Mouse (Mus musculus) megakaryocyte, embryonic 14.5 days (primary cell): ENCODE data around the gene Srsf1. TPM values are rescaled to one million over a fixed set of nuclear protein-coding genes. Genes with fewer than 3 reads are reported as not detected.

Experiments used
- H3K27me3 ChIP-seq: replicated peaks from 2 replicates; pipeline ENCODE3; 2012; ENCODE audit warnings: inconsistent platforms
- H3K36me3 ChIP-seq: replicated peaks from 2 replicates; pipeline ENCODE3; 2012; ENCODE audit warnings: low read length, inconsistent platforms, mixed read lengths
- H3K4me1 ChIP-seq: 2 replicates; pipeline ENCODE4 v1.6.1; 2012; ENCODE audit warnings: inconsistent platforms
- H3K4me3 ChIP-seq: replicated peaks from 2 replicates; pipeline ENCODE3; 2012; ENCODE audit warnings: moderate library complexity, mild to moderate bottlenecking, inconsistent platforms
- H3K9me3 ChIP-seq: 2 replicates; pipeline ENCODE4 v1.6.1; 2012; ENCODE audit warnings: inconsistent platforms
- FLI1 ChIP-seq: IDR thresholded peaks from 2 replicates; pipeline ENCODE4 v1.6.1; 2012; ENCODE audit warnings: low read length, inconsistent platforms, mixed read lengths
- GATA1 ChIP-seq: IDR thresholded peaks from 3 replicates; pipeline ENCODE4 v1.6.1; 2012; ENCODE audit warnings: mixed read lengths, low read length, inconsistent platforms, borderline replicate concordance
- polyA plus RNA-seq: library from polyadenylated mRNA; stranded (reverse); fragments of >175 nt; gene quantifications from 2 replicates; pipeline ENCODE4 v1.2.3, GENCODE M21; 2012; ENCODE audit warnings: low replicate concordance; ENCODE audit not compliant: insufficient read depth

Srsf1 gene
- polyA plus RNA-seq, 1 experiment: 74.9 TPM

DNA sequence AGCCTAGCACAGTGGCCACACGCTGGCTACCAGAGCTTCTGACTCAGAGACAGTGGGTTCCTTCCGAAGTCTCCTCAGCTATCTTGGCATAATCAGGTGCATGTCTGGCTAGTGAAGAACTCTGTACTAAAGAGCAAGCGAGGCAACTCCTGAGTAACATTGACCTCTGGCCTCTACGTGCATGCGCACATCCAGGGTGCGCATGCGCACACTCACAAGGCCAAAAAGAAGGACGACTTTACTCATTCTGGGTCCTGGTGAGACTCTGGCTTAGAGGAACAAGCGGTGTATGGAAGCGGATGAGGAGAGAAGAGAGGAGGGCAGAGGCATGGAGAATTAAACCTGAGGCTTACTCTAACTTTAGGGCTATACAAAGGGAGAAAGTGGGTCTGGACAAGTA is 33.5 kb upstream of the Srsf1 start:
- no peak for TF ChIP-seq FLI1
- TF ChIP-seq GATA1: no peak
- Histone ChIP-seq H3K36me3 (no peaks in the 10 kb centered on the region), H3K27me3 (peaks cover 28% of the 10 kb centered on the region), H3K4me3 (no peak overlapping the region), H3K4me1 (no peaks in the 10 kb centered on the region), H3K9me3 (no peaks in the 10 kb centered on the region)

GRCm38 (mm10) chr11:88015161-88015560 is 32.0 kb upstream of the Srsf1 start:
- TF ChIP-seq FLI1 (no peak), GATA1 (no peak)
- Histone ChIP-seq H3K9me3 (no peaks in the 10 kb centered on the region), H3K4me1 (no peaks in the 10 kb centered on the region), H3K36me3 (no peaks in the 10 kb centered on the region), H3K4me3 (no peak overlapping the region), H3K27me3 (peaks cover 18% of the 10 kb centered on the region)

GRCm38 (mm10) chr11:88015795-88016194 is 31.4 kb upstream of the Srsf1 start:
- no peaks in the 10 kb centered on the region for H3K36me3 ChIP-seq
- no peak overlapping the region for H3K4me3 ChIP-seq
- H3K27me3 ChIP-seq: peaks cover 17% of the 10 kb centered on the region
- no peaks in the 10 kb centered on the region for H3K4me1 ChIP-seq
- TF ChIP-seq FLI1: no peak
- no peak for TF ChIP-seq GATA1
- no peaks in the 10 kb centered on the region for H3K9me3 ChIP-seq

DNA sequence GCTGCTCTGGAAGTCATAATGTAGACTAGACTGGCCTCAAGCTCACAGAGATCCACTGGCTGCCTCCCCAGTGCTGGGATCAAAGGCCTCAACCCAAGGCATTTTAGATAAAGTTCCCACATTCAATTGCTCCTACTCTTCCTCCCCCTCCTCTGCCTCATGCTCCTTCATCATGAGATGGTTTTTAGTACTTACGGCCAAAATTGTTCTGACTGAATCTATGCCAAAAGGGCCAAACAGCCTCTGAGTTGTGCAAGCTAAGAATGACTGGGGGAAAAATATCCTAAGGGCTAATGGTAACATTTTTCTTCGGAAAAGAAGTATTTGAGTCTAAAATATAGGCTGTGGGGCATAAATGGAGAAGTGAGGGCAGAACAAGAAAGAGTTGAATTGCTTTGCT is 23.2 kb upstream of the Srsf1 start:
- Histone ChIP-seq H3K36me3 (no peaks in the 10 kb centered on the region), H3K4me1 (no peaks in the 10 kb centered on the region), H3K9me3 (no peaks in the 10 kb centered on the region), H3K4me3 (no peak overlapping the region), H3K27me3 (peaks cover 18% of the 10 kb centered on the region)
- TF ChIP-seq FLI1 (no peak), GATA1 (no peak)

GRCm38 (mm10) chr11:88027391-88028035 is 19.7 kb upstream of the Srsf1 start:
- TF ChIP-seq FLI1 (no peak), GATA1 (no peak)
- Histone ChIP-seq H3K36me3 (no peaks in the 10 kb centered on the region), H3K4me3 (no peak overlapping the region), H3K9me3 (no peaks in the 10 kb centered on the region), H3K4me1 (no peaks in the 10 kb centered on the region), H3K27me3 (peaks cover 20% of the 10 kb centered on the region)

- TF ChIP-seq GATA1 (no peak), FLI1 (no peak)
- no peak overlapping the region for H3K4me3 ChIP-seq
- H3K9me3 ChIP-seq: no peaks in the 10 kb centered on the region
- H3K27me3 ChIP-seq: peaks cover 22% of the 10 kb centered on the region
- no peaks in the 10 kb centered on the region for H3K4me1 ChIP-seq
- no peaks in the 10 kb centered on the region for H3K36me3 ChIP-seq
Measured at GRCm38 (mm10) chr11:88028193-88028684, 18.9 kb upstream of the Srsf1 start.

GRCm38 (mm10) chr11:88030219-88030618 is 17.0 kb upstream of the Srsf1 start:
- TF ChIP-seq GATA1 (no peak), FLI1 (no peak)

DNA sequence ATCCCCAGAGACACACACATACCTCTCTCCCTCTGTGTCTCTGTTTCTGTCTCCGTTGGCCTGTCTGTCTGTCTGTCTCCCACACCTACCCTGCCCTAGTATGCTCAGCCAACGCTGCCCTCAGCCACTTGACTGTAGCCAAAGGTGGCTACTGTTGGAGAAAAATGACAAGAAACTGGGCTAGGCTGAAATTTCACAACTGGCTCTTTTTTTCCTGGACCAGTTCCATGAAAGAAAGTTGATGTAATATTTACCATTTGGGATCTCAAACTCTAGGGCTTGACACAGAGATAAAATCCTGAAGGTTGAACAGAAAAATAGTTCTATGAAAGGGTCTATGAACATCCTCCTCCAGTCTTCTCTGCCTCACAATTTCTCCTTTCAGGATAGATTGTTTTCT is 16.3 kb upstream of the Srsf1 start:
- Histone ChIP-seq H3K4me3 (no peak overlapping the region), H3K36me3 (no peaks in the 10 kb centered on the region), H3K27me3 (peaks cover 17% of the 10 kb centered on the region), H3K4me1 (no peaks in the 10 kb centered on the region), H3K9me3 (no peaks in the 10 kb centered on the region)
- no peak for TF ChIP-seq FLI1
- no peak for TF ChIP-seq GATA1

More at GRCm38 (mm10) chr11:88030219-88030618, 17.0 kb upstream of the Srsf1 start:
- H3K27me3 ChIP-seq: peaks cover 19% of the 10 kb centered on the region
- H3K4me1 ChIP-seq: no peaks in the 10 kb centered on the region
- H3K9me3 ChIP-seq: no peaks in the 10 kb centered on the region
- no peak overlapping the region for H3K4me3 ChIP-seq
- H3K36me3 ChIP-seq: no peaks in the 10 kb centered on the region

DNA sequence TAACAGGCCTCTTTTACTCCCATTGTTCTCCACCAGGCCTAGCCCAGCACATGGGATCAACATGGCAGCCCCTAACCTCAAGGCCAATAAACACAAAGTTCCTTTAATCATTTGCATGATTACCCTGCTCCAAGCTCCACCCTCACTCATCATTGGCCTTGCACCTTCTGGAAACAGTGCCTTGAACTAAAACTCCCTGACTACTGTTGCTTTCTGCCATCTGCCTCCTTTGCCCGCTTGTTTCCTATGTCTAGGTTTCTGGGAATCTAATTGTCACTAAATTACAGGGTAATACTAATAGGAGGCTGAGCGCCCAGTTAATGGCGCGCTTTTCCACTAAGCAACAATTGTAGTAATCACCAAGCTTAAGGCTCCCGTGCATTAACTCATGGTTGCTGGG is 15.4 kb upstream of the Srsf1 start:
- Histone ChIP-seq H3K36me3 (peaks cover 1% of the 10 kb centered on the region), H3K9me3 (no peaks in the 10 kb centered on the region), H3K27me3 (peaks cover 16% of the 10 kb centered on the region), H3K4me3 (no peak overlapping the region), H3K4me1 (no peaks in the 10 kb centered on the region)
- TF ChIP-seq FLI1 (no peak), GATA1 (no peak)

DNA sequence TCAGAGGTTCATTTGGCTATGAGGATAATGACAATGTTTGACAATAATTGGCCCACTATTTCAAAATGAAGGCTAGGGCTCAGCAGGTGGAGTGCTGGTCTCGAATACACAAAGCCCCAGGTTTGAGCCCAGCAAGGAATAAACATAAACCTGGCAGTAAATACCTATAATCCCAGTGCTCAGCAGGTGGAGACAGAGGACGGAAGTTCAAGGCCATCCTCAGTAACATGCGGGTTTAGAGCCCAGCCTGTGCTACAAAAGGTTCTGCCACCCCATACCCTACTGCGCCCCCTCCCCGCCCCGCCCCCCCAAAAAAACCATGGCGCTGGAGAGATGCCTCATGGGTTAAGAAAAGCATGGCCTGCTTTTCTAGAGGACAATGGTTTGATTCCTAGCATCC is 11.2 kb upstream of the Srsf1 start:
- Histone ChIP-seq H3K4me1 (no peaks in the 10 kb centered on the region), H3K4me3 (no peak overlapping the region), H3K9me3 (no peaks in the 10 kb centered on the region), H3K36me3 (peaks cover 2% of the 10 kb centered on the region), H3K27me3 (peaks cover 5% of the 10 kb centered on the region)
- TF ChIP-seq FLI1 (no peak), GATA1 (no peak)

DNA sequence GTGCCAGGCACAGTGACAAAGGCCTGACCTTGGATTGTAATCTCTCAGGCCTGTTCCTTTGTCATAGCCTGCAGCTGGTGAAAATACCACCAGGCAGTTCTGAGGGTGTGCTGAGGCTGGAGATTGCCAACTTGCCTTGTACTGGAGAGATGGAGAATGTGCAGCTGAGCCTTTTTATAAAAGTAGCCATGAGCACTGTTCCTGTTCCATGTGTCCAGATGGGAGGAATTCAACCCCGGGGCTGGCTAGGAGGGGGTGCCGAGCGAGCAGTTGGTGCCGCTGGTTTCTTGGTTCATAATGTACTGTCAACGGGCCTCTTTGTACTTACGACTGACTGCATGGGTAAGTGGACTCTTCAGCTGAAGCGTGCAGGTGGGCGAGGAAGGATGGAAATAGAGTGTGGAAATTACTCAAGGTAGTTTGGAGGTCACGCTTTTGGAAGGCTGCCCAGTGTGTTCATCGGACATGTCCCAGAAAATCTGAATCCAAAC is 10.4 kb upstream of the Srsf1 start:
- Histone ChIP-seq H3K4me1 (no peaks in the 10 kb centered on the region), H3K9me3 (no peaks in the 10 kb centered on the region), H3K4me3 (no peak overlapping the region), H3K36me3 (peaks cover 2% of the 10 kb centered on the region), H3K27me3 (peaks cover 2% of the 10 kb centered on the region)
- no peak for TF ChIP-seq GATA1
- no peak for TF ChIP-seq FLI1
